9 mouse cellular contexts compared by ENCODE assay signal in the genomic region with DNA sequence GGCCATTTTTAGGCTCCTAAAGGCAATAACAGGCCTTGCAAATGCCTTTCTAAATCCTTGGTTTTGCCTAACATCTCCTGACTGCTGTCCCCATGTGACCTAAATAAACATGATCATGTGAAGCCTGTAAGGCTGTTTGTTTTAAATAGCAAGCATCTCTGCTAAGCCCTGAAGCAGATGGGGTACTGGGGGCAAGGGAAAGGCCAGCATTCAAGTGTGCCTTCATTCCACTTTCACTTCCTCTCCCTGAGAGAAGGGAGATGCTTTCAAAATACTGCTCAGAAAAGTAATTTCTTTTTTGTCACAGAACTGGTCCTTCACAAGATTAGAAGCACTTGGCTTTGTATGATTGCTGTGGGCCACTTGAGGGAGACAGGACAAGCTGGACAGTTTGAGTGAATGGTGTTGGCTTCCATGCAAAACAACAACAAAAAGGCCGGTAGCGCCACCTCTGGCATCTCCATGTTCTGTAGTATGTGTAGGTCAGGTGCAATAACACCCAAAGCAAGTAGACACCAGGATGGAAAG. TPM values are rescaled to one million over a fixed set of nuclear protein-coding genes. Genes with fewer than 3 reads are reported as not detected.
A peak's percentile ranks its signal among the peaks of the same experiment; 100 is the strongest.
DNase-seq lines count a peak whose midpoint lies in the region; ATAC-seq and TF ChIP-seq lines count a peak whose summit lies in the region.
"Had no signal": no experiment of that assay in that cellular context is flagged by ENCODE, and none has a peak within 500 bp of the region (broad histone marks: within the 10 kb centered on the region; RNA-seq: fewer than 3 reads in every experiment).

No protein-coding gene starts in this region.

- H3K9me3 ChIP-seq in heart, postnatal 0 days (replicated peaks; ENCODE audit: control insufficient read depth, low read length), result no peaks in the 10 kb centered on the region
- H3K9me3 ChIP-seq: stomach, embryonic 15.5 days had no signal

- H3K4me1 ChIP-seq in heart, postnatal 0 days (ENCODE audit: control insufficient read depth, insufficient read depth), result peaks cover 26% of the 10 kb centered on the region
- peaks cover 40% of the 10 kb centered on the region for H3K4me1 ChIP-seq in bone marrow macrophage, adult 2 months (ENCODE audit: control insufficient read depth, insufficient read depth, low read length)

- 45% methylated on average over 2 of the region's 2 CpGs for WGBS in heart, postnatal 0 days

- DNase-seq in heart, postnatal 0 days (ENCODE audit: low spot score), result no peak
- no peak for DNase-seq in heart, adult 8-10 months (ENCODE audit: low spot score)
- DNase-seq in monocyte, adult 2 months (ENCODE audit: low read depth in 1 of 2, low spot score in 2 of 2), result peak; percentile 27 to 46
- peak; percentile 37 for DNase-seq in naive thymus-derived CD4-positive, alpha-beta T cell, adult 2 months (ENCODE audit: low read depth)
- no peak for DNase-seq in right cerebral cortex, adult 18-20 months
- DNase-seq: cerebellum, postnatal 36 days had no signal

- TF ChIP-seq EP300 in heart, postnatal 0 days (IDR thresholded peaks at IDR 0.05; ENCODE audit: low read depth), result no peak

- H3K9ac ChIP-seq in heart, postnatal 0 days (replicated peaks; ENCODE audit: low read depth, low read length), result no peak overlapping the region
- H3K9ac ChIP-seq: stomach, embryonic 15.5 days had no signal

- peak; percentile 6; the same call in 1 of the 2 replicates for TF ChIP-seq CTCF in heart, postnatal 0 days (IDR thresholded peaks at IDR 0.05; ENCODE audit: low read depth)
- TF ChIP-seq CTCF in bone marrow macrophage, adult 2 months (IDR thresholded peaks at IDR 0.05; ENCODE audit: low read depth, low read length), result 0 out of 2 replicates have a peak, but pooled peaks have one; percentile 16

- no peak for ATAC-seq in heart, postnatal 0 days (ENCODE audit: insufficient read depth, low read depth)
- ATAC-seq in monocyte, adult 5-6 weeks (replicated peaks; ENCODE audit: insufficient number of reproducible peaks, low FRiP score, low TSS enrichment, poor library complexity, severe bottlenecking), result no peak

- H3K4me2 ChIP-seq in heart, postnatal 0 days (ENCODE audit: low read depth, low read length), result no peak overlapping the region

- H3K27ac ChIP-seq in heart, postnatal 0 days (ENCODE audit: low read depth), result no peak overlapping the region
- H3K27ac ChIP-seq in bone marrow macrophage, adult 2 months (ENCODE audit: insufficient read depth, low read depth, low read length), result peak overlapping the region; percentile 95
- H3K27ac ChIP-seq: stomach, embryonic 15.5 days had no signal

- no peak overlapping the region for H3K4me3 ChIP-seq in heart, postnatal 0 days (ENCODE audit: low read depth, low read length)
- no peak overlapping the region; the same call in 1 of the 2 replicates for H3K4me3 ChIP-seq in bone marrow macrophage, adult 2 months (ENCODE audit: insufficient read depth, low read length)

- 0 out of 2 replicates have a peak, but pooled peaks cover 2% of the 10 kb centered on the region for H3K36me3 ChIP-seq in heart, postnatal 0 days (replicated peaks; ENCODE audit: control insufficient read depth, insufficient read depth, low read length)
- H3K36me3 ChIP-seq: stomach, embryonic 15.5 days had no signal

- no peak for TF ChIP-seq POLR2A in bone marrow macrophage, adult 2 months (IDR thresholded peaks at IDR 0.05; ENCODE audit: borderline replicate concordance, low read depth, low read length)

- H3K27me3 ChIP-seq in heart, postnatal 0 days (ENCODE audit: control insufficient read depth, insufficient read depth, low read length), result no peaks in the 10 kb centered on the region
- H3K27me3 ChIP-seq: stomach, embryonic 15.5 days had no signal

RNA-seq across cellular contexts. Expression of a gene that starts 2.3 kb away (rescaled TPM):
- 9.0 TPM in 2 replicates for total RNA-seq in heart, postnatal 0 days (2014; rRNA removed; ENCODE audit: low replicate concordance)
- 1.8 and 2.3 TPM in 2 replicates for polyA plus RNA-seq in heart, postnatal 0 days (2015; fragmentation: Nextera tagmentation; extraction: Ambion mirVana)
- total RNA-seq in heart, adult 8-10 months (2022), result 10 to 100 TPM in 3 of 4 experiments, 1 to 10 TPM in 1; 7.4 to 13.4 (median 10.2) TPM
- total RNA-seq in monocyte, adult 5-6 weeks (2017), result 8.0 to 14.0 TPM (median 9.5 TPM) in 3 replicates
- polyA plus RNA-seq in bone marrow macrophage, adult 2 months (2012; ENCODE audit: insufficient read depth, insufficient read length, missing spikeins), result 26.2 and 29.9 TPM in 2 replicates

RNA-seq across cellular contexts. Expression of a gene that starts 57.8 kb away (rescaled TPM):
- 3.6 and 5.2 TPM in 2 replicates for total RNA-seq in heart, postnatal 0 days (2014; rRNA removed; ENCODE audit: low replicate concordance)
- 12.7 and 16.2 TPM in 2 replicates for polyA plus RNA-seq in heart, postnatal 0 days (2015; fragmentation: Nextera tagmentation; extraction: Ambion mirVana)
- 10 to 100 TPM; 16.2 to 19.9 (median 17.3) TPM for total RNA-seq in heart, adult 8-10 months (2022)
- total RNA-seq in monocyte, adult 5-6 weeks (2017), result 26.1 to 29.5 TPM (median 28.1 TPM) in 3 replicates
- 8.9 and 9.2 TPM in 2 replicates for polyA plus RNA-seq in bone marrow macrophage, adult 2 months (2012; ENCODE audit: insufficient read depth, insufficient read length, missing spikeins)

Comparison
In these comparisons a context has a peak if more than half of its experiments do, and no peak if none do; other contexts are left out.
1. DNase-seq: peak in monocyte, adult 2 months (2 of 2) and naive thymus-derived CD4-positive, alpha-beta T cell, adult 2 months (single experiment); none in heart, postnatal 0 days (single experiment), heart, adult 8-10 months (single experiment) and right cerebral cortex, adult 18-20 months (single experiment).